Mouse (Mus musculus): Measurements from ENCODE around the gene Fahd1. TPM values are rescaled to one million over a fixed set of nuclear protein-coding genes. Genes with fewer than 3 reads are reported as not detected.

Fahd1 gene
- polyA plus RNA-seq, 1 experiment from 2014 or later, result 18.2 TPM

DNA sequence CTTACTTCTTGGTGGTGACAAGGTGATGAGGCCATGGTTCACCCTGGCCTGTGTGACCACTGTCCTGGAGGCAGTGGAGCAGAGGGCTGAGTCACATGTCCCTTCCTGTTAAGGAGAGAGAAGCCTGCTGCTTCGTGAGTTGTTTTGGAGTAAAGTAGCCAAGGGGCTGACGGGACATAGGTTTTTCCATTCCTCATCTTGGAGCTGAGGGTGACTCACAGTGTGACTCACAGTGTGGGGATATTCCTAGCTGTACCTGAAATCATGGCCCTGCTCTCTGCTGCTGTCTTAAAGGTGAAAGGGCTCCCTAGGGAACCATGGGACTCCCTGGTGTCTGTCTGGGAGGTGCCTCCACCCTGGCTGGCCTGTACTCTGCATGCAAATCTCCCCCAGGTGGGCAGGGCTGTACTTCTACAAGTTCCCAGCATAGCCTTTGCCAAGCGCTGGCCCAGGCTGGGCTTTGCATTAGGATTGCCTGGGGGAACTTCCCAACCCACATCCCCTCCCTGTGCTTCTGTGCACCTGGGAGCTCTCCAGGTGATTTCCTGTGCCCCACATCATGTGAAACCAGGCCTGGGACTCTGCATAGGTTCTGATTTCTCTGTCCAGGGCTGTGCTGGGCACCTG is 5.8 kb upstream of the Fahd1 start:
- Histone ChIP-seq H3K36me3 (peaks cover 33% of the 10 kb centered on the region), H3K4me3 (no peak overlapping the region), H3K27ac (no peak overlapping the region), H3K27me3 (replicated peaks) (peaks cover 4% of the 10 kb centered on the region; the same call in 1 of the 2 replicates), H3K9me3 (no peaks in the 10 kb centered on the region), H3K4me2 (replicated peaks) (no peak overlapping the region), H3K9ac (no peak overlapping the region), H3K4me1 (peaks cover 7% of the 10 kb centered on the region; the same call in 1 of the 2 replicates)
- 92% methylated on average over 3 of the region's 3 CpGs for WGBS
- ATAC-seq (ENCODE audit: low FRiP score, low read depth), result no peak

DNA sequence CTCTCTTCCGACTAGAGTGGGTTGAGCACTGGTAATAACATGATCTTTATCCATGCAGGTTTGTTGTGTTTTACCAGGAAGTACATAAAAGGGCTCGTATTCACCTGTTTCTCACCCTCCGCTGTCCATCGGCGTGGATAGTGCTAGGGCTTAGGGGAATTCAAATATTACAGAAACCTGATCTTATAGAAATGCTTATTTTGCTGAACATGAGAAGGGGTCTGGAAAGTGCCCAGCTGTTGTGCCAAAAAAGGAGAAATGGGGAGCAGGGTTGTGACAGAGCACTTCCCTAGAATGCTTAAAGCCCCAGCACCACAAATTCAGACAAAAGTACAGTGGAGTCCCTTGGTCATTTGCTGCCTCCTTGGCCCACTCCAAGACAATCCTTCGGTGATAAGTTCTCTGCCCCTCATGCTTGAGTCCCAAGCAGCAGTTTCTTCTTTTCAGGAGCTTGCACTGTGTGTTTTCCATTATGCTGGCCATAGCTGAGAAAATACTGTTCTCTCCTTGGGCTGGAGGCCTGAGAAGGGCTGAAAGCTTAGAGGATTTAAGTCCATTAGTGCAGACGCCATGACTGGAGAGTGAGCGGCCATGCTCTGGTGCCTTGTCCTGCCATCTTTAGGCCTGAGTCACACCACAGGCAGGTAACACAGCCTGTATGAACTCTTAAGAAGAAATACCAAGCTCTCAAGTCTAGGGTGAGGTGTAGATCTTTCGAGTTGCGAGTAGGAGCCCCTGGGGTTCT is 1.4 kb upstream of the Fahd1 start:
- Histone ChIP-seq H3K27me3 (replicated peaks) (peaks cover 4% of the 10 kb centered on the region; the same call in 1 of the 2 replicates), H3K36me3 (peaks cover 9% of the 10 kb centered on the region), H3K4me2 (replicated peaks) (peak overlapping the region; percentile 92), H3K27ac (no peak overlapping the region), H3K9me3 (no peaks in the 10 kb centered on the region), H3K9ac (no peak overlapping the region), H3K4me3 (peak overlapping the region; percentile 78; the same call in 1 of the 2 replicates), H3K4me1 (peaks cover 17% of the 10 kb centered on the region; the same call in 1 of the 2 replicates)
- ATAC-seq (ENCODE audit: low FRiP score, low read depth), result no peak
- WGBS, result 85% methylated on average over 10 of the region's 10 CpGs

DNA sequence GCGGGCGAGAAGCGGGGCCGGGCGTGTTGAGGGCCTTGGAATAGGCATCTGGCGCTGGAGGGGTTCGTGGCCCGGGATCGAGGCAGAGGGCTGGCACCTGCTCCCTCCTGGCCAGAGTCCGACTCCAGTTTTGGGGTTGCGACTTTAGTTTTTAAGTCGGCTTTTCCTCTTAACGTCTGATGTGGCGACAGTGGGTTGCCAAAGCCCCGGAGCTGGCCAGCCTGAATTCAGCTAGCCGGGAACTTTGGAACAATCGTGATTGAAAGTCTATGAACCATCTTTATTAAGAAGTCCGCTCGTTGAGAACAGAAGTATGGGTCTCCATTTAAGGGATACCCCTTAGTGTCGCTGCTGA is 586 bp upstream of the Fahd1 start:
- H3K9me3 ChIP-seq, result no peaks in the 10 kb centered on the region
- peak overlapping the region; percentile 78 for H3K4me3 ChIP-seq
- peak overlapping the region; percentile 92 for H3K4me2 ChIP-seq (replicated peaks)
- H3K9ac ChIP-seq, result peak overlapping the region; percentile 67
- 2% methylated on average over 20 of the region's 20 CpGs for WGBS
- H3K27ac ChIP-seq, result no peak overlapping the region; the same call in 1 of the 2 replicates
- peaks cover 17% of the 10 kb centered on the region; the same call in 1 of the 2 replicates for H3K4me1 ChIP-seq
- peaks cover 4% of the 10 kb centered on the region; the same call in 1 of the 2 replicates for H3K27me3 ChIP-seq (replicated peaks)
- peaks cover 7% of the 10 kb centered on the region for H3K36me3 ChIP-seq
- ATAC-seq (ENCODE audit: low FRiP score, low read depth), result no peak; the same call in 1 of the 2 replicates

DNA sequence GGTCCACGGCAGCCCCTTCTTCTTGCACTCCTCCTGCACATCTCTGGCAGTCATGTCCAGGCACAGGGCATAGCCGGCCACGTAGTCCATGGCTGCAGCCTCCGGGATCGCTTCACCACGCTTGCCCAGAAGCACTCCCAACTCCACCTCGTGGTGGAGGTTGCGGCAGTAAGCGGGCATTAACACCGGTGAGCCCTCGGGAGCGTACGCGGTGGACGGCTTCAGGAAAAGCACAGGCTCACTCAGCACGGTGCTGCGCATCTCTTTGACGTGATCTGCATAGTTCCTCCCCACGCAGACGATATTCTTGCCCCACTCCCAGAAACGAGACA is 465 bp downstream of the Fahd1 start:
- Histone ChIP-seq H3K9ac (peak overlapping the region; percentile 77), H3K27ac (no peak overlapping the region), H3K4me1 (peaks cover 17% of the 10 kb centered on the region; the same call in 1 of the 2 replicates), H3K27me3 (replicated peaks) (peaks cover 4% of the 10 kb centered on the region; the same call in 1 of the 2 replicates), H3K36me3 (peaks cover 7% of the 10 kb centered on the region), H3K4me3 (peak overlapping the region; percentile 78), H3K4me2 (replicated peaks) (peak overlapping the region; percentile 92), H3K9me3 (no peaks in the 10 kb centered on the region)
- under 1% methylated on average over 21 of the region's 21 CpGs for WGBS
- ATAC-seq (ENCODE audit: low FRiP score, low read depth), result peak; percentile 73

DNA sequence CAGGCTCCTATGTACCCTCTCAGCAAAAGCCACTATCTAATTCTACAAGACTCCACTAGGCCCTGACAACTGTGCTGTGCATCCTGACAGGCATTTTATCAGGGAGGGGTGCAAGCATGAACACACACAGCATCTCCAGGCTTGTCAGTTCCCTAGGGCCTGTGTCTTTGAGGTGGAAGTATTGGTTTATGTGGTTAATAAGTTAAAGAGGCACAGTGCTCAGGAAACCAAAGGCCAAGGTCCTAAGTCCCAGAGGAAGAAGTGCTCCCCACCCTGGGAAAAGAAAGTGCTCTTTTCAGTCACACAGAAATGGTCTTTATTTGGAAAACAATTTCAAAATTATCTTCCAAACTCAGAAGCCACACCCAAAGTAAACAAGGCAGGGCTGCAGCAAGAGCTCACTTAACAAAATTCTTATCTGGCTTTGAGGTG is 1.5 kb downstream of the Fahd1 start:
- H3K27me3 ChIP-seq (replicated peaks), result peaks cover 4% of the 10 kb centered on the region; the same call in 1 of the 2 replicates
- H3K27ac ChIP-seq, result no peak overlapping the region
- H3K4me1 ChIP-seq, result peaks cover 17% of the 10 kb centered on the region; the same call in 1 of the 2 replicates
- H3K4me2 ChIP-seq (replicated peaks), result peak overlapping the region; percentile 92
- H3K4me3 ChIP-seq, result no peak overlapping the region
- H3K9ac ChIP-seq, result no peak overlapping the region
- H3K9me3 ChIP-seq, result no peaks in the 10 kb centered on the region
- H3K36me3 ChIP-seq, result peaks cover 5% of the 10 kb centered on the region
- ATAC-seq (ENCODE audit: low FRiP score, low read depth), result no peak

DNA sequence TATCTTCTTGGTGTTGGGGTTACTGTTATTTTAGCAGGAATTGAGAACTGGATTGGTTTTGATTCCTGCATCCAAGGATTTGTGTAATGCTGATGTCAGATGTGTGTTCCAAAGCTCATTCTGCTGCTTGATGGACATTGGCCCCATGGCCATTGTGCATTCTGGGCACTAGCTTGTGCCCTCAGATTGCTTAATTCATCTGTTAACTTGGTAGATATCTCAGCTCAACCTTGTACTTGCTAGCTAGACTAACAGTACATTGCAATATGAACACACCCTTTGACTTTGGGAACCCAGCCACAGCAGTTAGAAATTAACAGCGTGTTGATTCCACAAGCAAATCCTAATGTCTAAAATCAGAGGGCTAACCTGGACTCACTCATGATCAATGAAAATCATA is 2.8 kb downstream of the Fahd1 start:
- 98% methylated on average over 1 of the region's 1 CpGs for WGBS
- H3K36me3 ChIP-seq, result no peaks in the 10 kb centered on the region
- peaks cover 4% of the 10 kb centered on the region; the same call in 1 of the 2 replicates for H3K27me3 ChIP-seq (replicated peaks)
- no peaks in the 10 kb centered on the region for H3K9me3 ChIP-seq
- H3K4me2 ChIP-seq (replicated peaks), result no peak overlapping the region
- H3K4me1 ChIP-seq, result peaks cover 17% of the 10 kb centered on the region; the same call in 1 of the 2 replicates
- H3K4me3 ChIP-seq, result no peak overlapping the region
- H3K9ac ChIP-seq, result no peak overlapping the region
- H3K27ac ChIP-seq, result no peak overlapping the region
- no peak for ATAC-seq (ENCODE audit: low FRiP score, low read depth)

DNA sequence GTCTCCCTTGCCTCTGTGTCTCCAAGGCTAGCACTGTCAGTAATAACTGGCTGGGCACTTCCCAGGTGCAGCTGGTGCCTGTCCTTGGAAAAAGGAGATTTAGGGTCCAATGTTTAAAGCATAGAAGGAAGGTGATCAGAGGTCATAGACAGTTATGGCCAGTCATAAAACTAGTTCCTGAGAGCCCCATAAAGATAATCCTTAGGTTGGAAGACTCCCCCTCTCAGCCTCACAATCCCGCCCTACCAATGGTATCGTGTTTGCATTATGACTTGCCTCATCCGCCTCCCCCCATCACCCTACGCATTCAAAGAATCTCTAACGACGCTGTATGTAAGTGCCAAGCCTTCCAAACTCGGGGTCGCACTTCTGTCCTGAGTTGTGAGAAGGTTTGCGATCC is 5.6 kb downstream of the Fahd1 start:
- Histone ChIP-seq H3K36me3 (no peaks in the 10 kb centered on the region), H3K9ac (no peak overlapping the region), H3K27ac (no peak overlapping the region), H3K4me3 (no peak overlapping the region), H3K9me3 (no peaks in the 10 kb centered on the region), H3K4me2 (replicated peaks) (no peak overlapping the region), H3K4me1 (peaks cover 6% of the 10 kb centered on the region; the same call in 1 of the 2 replicates), H3K27me3 (replicated peaks) (peaks cover 3% of the 10 kb centered on the region; the same call in 1 of the 2 replicates)
- WGBS, result 44% methylated on average over 9 of the region's 9 CpGs
- no peak for ATAC-seq (ENCODE audit: low FRiP score, low read depth)

DNA sequence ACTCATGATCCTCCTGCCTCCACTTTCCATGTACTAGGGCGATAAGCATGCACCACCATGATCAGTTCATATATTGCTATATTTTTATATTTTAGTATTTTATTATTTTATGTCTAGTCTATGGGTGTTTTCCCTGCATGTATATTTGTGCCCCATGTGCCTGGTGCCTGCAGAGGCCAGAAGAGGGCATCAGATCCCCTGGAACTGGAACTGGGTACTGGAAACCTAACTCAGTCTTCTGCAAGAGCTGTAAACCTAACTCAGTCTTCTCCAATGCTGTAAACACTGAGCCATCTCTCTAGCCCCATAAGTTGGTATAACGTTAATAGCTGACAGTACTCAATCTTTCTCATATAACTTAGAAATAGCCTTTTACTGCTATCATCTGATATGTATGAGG is 7.5 kb downstream of the Fahd1 start:
- H3K4me1 ChIP-seq, result no peaks in the 10 kb centered on the region
- no peaks in the 10 kb centered on the region for H3K9me3 ChIP-seq
- H3K4me2 ChIP-seq (replicated peaks), result no peak overlapping the region
- no peak overlapping the region for H3K4me3 ChIP-seq
- 50% methylated on average over 2 of the region's 2 CpGs for WGBS
- ATAC-seq (ENCODE audit: low FRiP score, low read depth), result no peak
- no peaks in the 10 kb centered on the region for H3K36me3 ChIP-seq
- H3K27ac ChIP-seq, result no peak overlapping the region
- peaks cover 3% of the 10 kb centered on the region; the same call in 1 of the 2 replicates for H3K27me3 ChIP-seq (replicated peaks)
- H3K9ac ChIP-seq, result no peak overlapping the region

DNA sequence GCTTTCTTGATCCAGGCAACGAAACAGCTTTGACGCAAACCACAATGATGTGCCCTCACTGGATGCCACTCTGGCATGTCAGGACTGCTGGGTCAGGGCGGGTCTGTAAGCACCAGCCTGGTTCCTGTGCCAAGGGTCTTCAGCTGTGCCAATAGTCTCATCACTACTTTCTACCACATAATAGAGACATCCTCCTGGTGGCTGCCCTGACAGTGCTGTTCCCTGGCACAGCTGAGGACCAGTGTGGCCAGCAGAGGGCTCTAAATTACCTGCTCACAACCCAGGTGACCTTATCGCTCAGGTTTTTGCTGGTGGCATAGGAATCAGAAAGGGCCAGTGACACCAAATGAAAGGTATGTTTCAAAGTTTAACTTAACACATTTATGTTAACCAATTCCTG is 9.0 kb downstream of the Fahd1 start:
- H3K9me3 ChIP-seq, result no peaks in the 10 kb centered on the region
- WGBS, result 51% methylated on average over 4 of the region's 4 CpGs
- H3K27me3 ChIP-seq (replicated peaks), result peaks cover 3% of the 10 kb centered on the region; the same call in 1 of the 2 replicates
- H3K9ac ChIP-seq, result no peak overlapping the region
- H3K4me3 ChIP-seq, result no peak overlapping the region
- no peaks in the 10 kb centered on the region for H3K36me3 ChIP-seq
- H3K4me2 ChIP-seq (replicated peaks), result no peak overlapping the region
- H3K4me1 ChIP-seq, result no peaks in the 10 kb centered on the region
- no peak for ATAC-seq (ENCODE audit: low FRiP score, low read depth)
- no peak overlapping the region for H3K27ac ChIP-seq

DNA sequence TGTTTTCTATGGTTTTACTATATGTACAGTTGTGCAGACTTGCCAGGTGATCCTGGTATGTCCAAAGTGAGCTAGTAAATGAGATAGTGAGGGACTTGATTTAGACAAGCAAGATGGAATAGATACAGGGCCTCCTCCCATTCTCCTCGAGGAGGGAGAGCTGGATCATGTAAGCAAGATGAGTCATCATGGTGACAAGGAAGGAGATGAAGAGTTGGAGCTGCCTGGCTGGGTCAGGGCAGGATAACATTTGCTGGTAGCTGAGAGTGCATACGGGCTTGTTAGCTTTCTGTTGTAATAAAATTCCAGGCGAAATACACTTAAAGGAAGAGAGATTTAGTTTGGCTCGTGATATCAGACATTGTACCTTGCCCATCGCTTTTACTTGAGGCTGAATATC is 9.8 kb downstream of the Fahd1 start:
- Histone ChIP-seq H3K4me2 (replicated peaks) (no peak overlapping the region), H3K4me3 (no peak overlapping the region), H3K36me3 (no peaks in the 10 kb centered on the region), H3K9ac (no peak overlapping the region), H3K27me3 (replicated peaks) (peaks cover 3% of the 10 kb centered on the region; the same call in 1 of the 2 replicates), H3K4me1 (no peaks in the 10 kb centered on the region), H3K27ac (no peak overlapping the region), H3K9me3 (no peaks in the 10 kb centered on the region)
- ATAC-seq (ENCODE audit: low FRiP score, low read depth), result no peak
- 67% methylated on average over 5 of the region's 5 CpGs for WGBS

DNA sequence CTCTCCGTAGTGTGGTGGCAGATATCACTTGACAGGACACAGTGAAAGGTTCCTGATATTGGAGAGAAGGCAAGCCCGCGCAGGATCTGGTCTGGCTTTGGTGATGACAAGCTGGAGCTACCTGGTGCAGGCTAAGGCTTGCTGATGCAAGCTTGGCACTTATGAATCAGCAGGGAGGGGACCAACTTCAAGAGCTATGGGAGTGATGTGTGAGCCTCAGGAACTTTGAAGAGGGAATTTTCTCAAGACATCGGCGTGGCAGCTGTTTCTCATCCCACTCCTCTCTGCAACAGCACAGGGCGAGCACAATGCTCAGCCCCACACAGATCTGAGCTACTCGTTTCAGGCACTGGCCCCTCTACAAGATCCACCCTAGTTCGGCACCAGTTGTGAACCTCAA is 10.3 kb downstream of the Fahd1 start, which contains the start of gene Hagh:
Gene Hagh (plus strand): TSS at position 302 of the 400 bp plus-strand sequence.
- Histone ChIP-seq H3K27me3 (replicated peaks) (peaks cover 3% of the 10 kb centered on the region; the same call in 1 of the 2 replicates), H3K27ac (no peak within 1 kb of the TSS), H3K4me2 (replicated peaks) (no peak within 1 kb of the TSS), H3K4me1 (no peaks in the 10 kb centered on the region), H3K4me3 (no peak within 1 kb of the TSS), H3K9ac (no peak within 1 kb of the TSS), H3K9me3 (no peaks in the 10 kb centered on the region), H3K36me3 (no peaks in the 10 kb centered on the region)
- ATAC-seq (ENCODE audit: low FRiP score, low read depth), result no peak
- WGBS, result 71% methylated on average over 8 of the region's 8 CpGs

Measured in neural tube, embryonic 12.5 days (tissue).